Mouse (Mus musculus): ENCODE data around the gene Arhgef2. TPM values are rescaled to one million over a fixed set of nuclear protein-coding genes. Genes with fewer than 3 reads are reported as not detected.
A peak's percentile ranks its signal among the peaks of the same experiment; 100 is the strongest.
"Not testable (repeated sequence)": the region's sequence is repeated elsewhere in the genome, so short reads cannot be mapped to it uniquely, and the experiment has no call there.

The Arhgef2 gene
- polyA plus RNA-seq (2015; fragmentation: Nextera tagmentation; extraction: Ambion mirVana): 84.9 and 97.3 TPM in 2 replicates

- WGBS: 83% methylated on average over 2 of the region's 2 CpGs
- ATAC-seq (ENCODE audit: insufficient number of reproducible peaks, low FRiP score, low TSS enrichment, low read depth); H3K27ac ChIP-seq; H3K36me3 ChIP-seq; H3K9me3 ChIP-seq; H3K4me3 ChIP-seq; H3K27me3 ChIP-seq; H3K4me2 ChIP-seq: not testable (repeated sequence)
- Histone ChIP-seq H3K9ac (peak within 1 kb of the TSS; percentile 11; the same call in 1 of the 2 replicates), H3K4me1 (peaks cover 12% of the 10 kb centered on the region)
Observed at GRCm38 (mm10) chr3:88605666-88606065, at the start of gene Arhgef2. Gene Arhgef2, plus strand, starts transcription at chr3:88605966.

DNA sequence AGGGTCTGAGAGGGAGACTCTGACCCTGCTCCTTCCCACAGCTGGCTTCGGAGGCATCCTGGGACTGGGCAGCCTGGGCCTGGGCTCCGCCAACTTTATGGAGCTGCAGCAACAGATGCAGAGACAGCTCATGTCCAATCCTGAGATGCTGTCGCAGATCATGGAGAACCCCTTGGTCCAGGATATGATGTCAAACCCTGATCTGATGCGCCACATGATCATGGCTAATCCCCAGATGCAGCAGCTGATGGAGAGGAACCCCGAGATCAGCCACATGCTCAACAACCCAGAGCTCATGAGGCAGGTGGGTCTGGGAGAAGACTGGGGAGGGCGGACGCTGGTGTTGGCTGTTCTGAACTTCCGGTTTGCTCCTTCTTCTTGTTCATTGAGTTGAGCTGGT is 49.1 kb upstream of the Arhgef2 start:
- Histone ChIP-seq H3K4me3 (no peak overlapping the region), H3K9me3 (no peaks in the 10 kb centered on the region), H3K36me3 (peaks cover 62% of the 10 kb centered on the region), H3K4me1 (peaks cover 22% of the 10 kb centered on the region), H3K27me3 (no peaks in the 10 kb centered on the region), H3K9ac (no peak overlapping the region), H3K4me2 (no peak overlapping the region), H3K27ac (no peak overlapping the region)
- ATAC-seq (ENCODE audit: insufficient number of reproducible peaks, low FRiP score, low TSS enrichment, low read depth): no peak
- WGBS: 96% methylated on average over 8 of the region's 8 CpGs

GRCm38 (mm10) chr3:88559596-88559995 is 46.2 kb upstream of the Arhgef2 start:
- H3K9ac ChIP-seq: no peak overlapping the region
- H3K36me3 ChIP-seq: peaks cover 92% of the 10 kb centered on the region
- no peak overlapping the region for H3K4me3 ChIP-seq
- 91% methylated on average over 9 of the region's 9 CpGs for WGBS
- H3K4me1 ChIP-seq: peaks cover 12% of the 10 kb centered on the region
- no peaks in the 10 kb centered on the region for H3K9me3 ChIP-seq
- H3K27me3 ChIP-seq: no peaks in the 10 kb centered on the region
- ATAC-seq (ENCODE audit: insufficient number of reproducible peaks, low FRiP score, low TSS enrichment, low read depth): no peak
- H3K27ac ChIP-seq: no peak overlapping the region
- no peak overlapping the region for H3K4me2 ChIP-seq

GRCm38 (mm10) chr3:88561989-88562388 is 43.8 kb upstream of the Arhgef2 start:
- Histone ChIP-seq H3K4me2 (no peak overlapping the region), H3K4me3 (no peak overlapping the region), H3K9me3 (no peaks in the 10 kb centered on the region), H3K27ac (no peak overlapping the region), H3K36me3 (peaks cover 98% of the 10 kb centered on the region), H3K27me3 (no peaks in the 10 kb centered on the region), H3K4me1 (no peaks in the 10 kb centered on the region), H3K9ac (no peak overlapping the region)
- ATAC-seq (ENCODE audit: insufficient number of reproducible peaks, low FRiP score, low TSS enrichment, low read depth): no peak
- WGBS: 70% methylated on average over 4 of the region's 4 CpGs

GRCm38 (mm10) chr3:88563442-88563841 is 42.3 kb upstream of the Arhgef2 start:
- ATAC-seq (ENCODE audit: insufficient number of reproducible peaks, low FRiP score, low TSS enrichment, low read depth): no peak
- H3K36me3 ChIP-seq: peaks cover 98% of the 10 kb centered on the region
- H3K4me1 ChIP-seq: no peaks in the 10 kb centered on the region
- no peaks in the 10 kb centered on the region for H3K9me3 ChIP-seq
- 82% methylated on average over 4 of the region's 4 CpGs for WGBS
- no peak overlapping the region for H3K27ac ChIP-seq
- H3K9ac ChIP-seq: no peak overlapping the region
- H3K4me2 ChIP-seq: no peak overlapping the region
- no peaks in the 10 kb centered on the region for H3K27me3 ChIP-seq
- no peak overlapping the region for H3K4me3 ChIP-seq

DNA sequence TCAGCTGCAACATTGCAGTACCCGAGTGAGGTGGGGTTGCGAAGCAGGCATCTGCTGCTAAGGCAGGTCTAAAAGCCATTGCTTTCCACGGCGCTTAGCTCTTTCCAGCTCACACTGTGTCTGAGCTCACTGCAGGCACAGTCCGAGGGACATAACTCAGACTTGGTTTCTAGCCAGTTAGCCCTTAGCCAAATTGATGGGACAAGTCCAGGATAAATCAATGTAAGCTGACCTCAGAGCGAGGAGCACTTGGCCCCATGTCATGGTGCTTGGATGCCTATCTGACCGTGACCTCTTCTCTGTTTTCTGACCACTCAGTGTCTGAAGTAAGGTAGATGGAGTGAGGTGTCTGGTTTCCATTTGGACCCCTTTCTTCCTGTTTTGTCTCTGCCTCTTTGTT is 41.8 kb upstream of the Arhgef2 start:
- ATAC-seq (ENCODE audit: insufficient number of reproducible peaks, low FRiP score, low TSS enrichment, low read depth): no peak
- Histone ChIP-seq H3K4me2 (no peak overlapping the region), H3K27me3 (no peaks in the 10 kb centered on the region), H3K36me3 (peaks cover 98% of the 10 kb centered on the region), H3K9ac (no peak overlapping the region), H3K4me3 (no peak overlapping the region), H3K4me1 (no peaks in the 10 kb centered on the region), H3K27ac (no peak overlapping the region), H3K9me3 (no peaks in the 10 kb centered on the region)
- WGBS: 86% methylated on average over 7 of the region's 7 CpGs

- ATAC-seq (ENCODE audit: insufficient number of reproducible peaks, low FRiP score, low TSS enrichment, low read depth): no peak
- H3K27me3 ChIP-seq: no peaks in the 10 kb centered on the region
- H3K9ac ChIP-seq: no peak overlapping the region
- no peak overlapping the region for H3K4me2 ChIP-seq
- H3K4me3 ChIP-seq: no peak overlapping the region
- H3K4me1 ChIP-seq: no peaks in the 10 kb centered on the region
- H3K9me3 ChIP-seq: no peaks in the 10 kb centered on the region
- no peak overlapping the region for H3K27ac ChIP-seq
- peaks cover 92% of the 10 kb centered on the region for H3K36me3 ChIP-seq
- 81% methylated on average over 3 of the region's 3 CpGs for WGBS
Observed at GRCm38 (mm10) chr3:88566116-88566515, 39.6 kb upstream of the Arhgef2 start.

- no peak overlapping the region for H3K9ac ChIP-seq
- H3K36me3 ChIP-seq: peaks cover 87% of the 10 kb centered on the region
- H3K4me1 ChIP-seq: no peaks in the 10 kb centered on the region
- no peak overlapping the region for H3K27ac ChIP-seq
- no peaks in the 10 kb centered on the region for H3K9me3 ChIP-seq
- ATAC-seq (ENCODE audit: insufficient number of reproducible peaks, low FRiP score, low TSS enrichment, low read depth): no peak
- no peak overlapping the region for H3K4me2 ChIP-seq
- WGBS: 85% methylated on average over 4 of the region's 4 CpGs
- H3K27me3 ChIP-seq: no peaks in the 10 kb centered on the region
- no peak overlapping the region for H3K4me3 ChIP-seq
Observed at GRCm38 (mm10) chr3:88566536-88567061, 39.2 kb upstream of the Arhgef2 start.

GRCm38 (mm10) chr3:88567892-88568291 is 37.9 kb upstream of the Arhgef2 start:
- Histone ChIP-seq H3K27ac (no peak overlapping the region), H3K9ac (no peak overlapping the region), H3K9me3 (no peaks in the 10 kb centered on the region), H3K36me3 (peaks cover 74% of the 10 kb centered on the region), H3K4me3 (no peak overlapping the region), H3K4me1 (no peaks in the 10 kb centered on the region), H3K4me2 (no peak overlapping the region), H3K27me3 (no peaks in the 10 kb centered on the region)
- no peak for ATAC-seq (ENCODE audit: insufficient number of reproducible peaks, low FRiP score, low TSS enrichment, low read depth)
- 86% methylated on average over 6 of the region's 6 CpGs for WGBS

DNA sequence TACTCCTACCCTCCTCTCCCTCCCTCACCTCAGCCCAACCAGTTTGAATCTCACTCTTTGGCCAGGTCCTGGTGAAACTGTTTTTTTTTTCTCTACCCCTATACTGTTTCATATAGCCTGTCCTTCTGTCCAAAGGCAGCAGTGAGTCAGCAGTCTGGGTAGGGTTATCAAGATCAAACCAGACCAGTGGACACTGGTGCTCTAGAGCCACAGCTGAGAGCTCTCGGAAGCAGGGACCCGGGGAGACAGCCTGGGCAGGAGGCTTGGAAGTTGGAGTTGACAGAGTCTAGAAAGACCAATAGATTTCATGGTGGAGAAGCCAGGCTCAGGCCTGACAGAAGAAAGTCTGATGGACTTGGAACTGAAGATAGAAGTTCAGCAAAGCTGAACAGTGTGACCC is 37.2 kb upstream of the Arhgef2 start:
- Histone ChIP-seq H3K9me3 (no peaks in the 10 kb centered on the region), H3K4me1 (no peaks in the 10 kb centered on the region), H3K27ac (no peak overlapping the region), H3K4me3 (no peak overlapping the region), H3K9ac (no peak overlapping the region), H3K4me2 (no peak overlapping the region), H3K27me3 (no peaks in the 10 kb centered on the region), H3K36me3 (peaks cover 67% of the 10 kb centered on the region)
- ATAC-seq (ENCODE audit: insufficient number of reproducible peaks, low FRiP score, low TSS enrichment, low read depth): no peak
- WGBS: 94% methylated on average over 2 of the region's 2 CpGs

DNA sequence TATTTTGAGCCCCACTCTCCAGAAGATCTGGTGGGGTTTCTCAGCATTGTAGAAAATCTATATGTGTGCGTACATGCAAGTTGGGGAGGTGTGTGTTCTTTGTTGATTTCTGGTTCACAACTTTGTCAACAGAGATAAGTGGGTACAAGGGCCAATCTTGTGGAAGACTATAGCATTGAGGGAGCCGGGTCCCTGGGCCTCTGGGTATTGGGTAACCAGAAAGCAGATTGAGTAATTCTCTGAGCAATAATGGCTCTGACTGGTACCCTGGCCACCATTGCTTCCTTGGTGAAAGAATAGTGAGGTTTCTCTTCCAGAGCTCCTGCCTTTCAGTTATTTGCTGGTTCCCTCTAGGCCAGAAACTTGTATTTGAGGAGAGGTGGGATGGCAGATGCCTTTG is 36.7 kb upstream of the Arhgef2 start:
- 97% methylated on average over 2 of the region's 2 CpGs for WGBS
- Histone ChIP-seq H3K4me2 (no peak overlapping the region), H3K9ac (no peak overlapping the region), H3K4me1 (no peaks in the 10 kb centered on the region), H3K36me3 (peaks cover 62% of the 10 kb centered on the region), H3K27ac (no peak overlapping the region), H3K9me3 (no peaks in the 10 kb centered on the region), H3K4me3 (no peak overlapping the region), H3K27me3 (no peaks in the 10 kb centered on the region)
- ATAC-seq (ENCODE audit: insufficient number of reproducible peaks, low FRiP score, low TSS enrichment, low read depth): no peak

- ATAC-seq (ENCODE audit: insufficient number of reproducible peaks, low FRiP score, low TSS enrichment, low read depth): no peak
- Histone ChIP-seq H3K36me3 (peaks cover 56% of the 10 kb centered on the region), H3K27me3 (no peaks in the 10 kb centered on the region), H3K9ac (no peak overlapping the region), H3K4me1 (no peaks in the 10 kb centered on the region), H3K4me3 (no peak overlapping the region), H3K27ac (no peak overlapping the region), H3K4me2 (no peak overlapping the region), H3K9me3 (no peaks in the 10 kb centered on the region)
- 90% methylated on average over 5 of the region's 5 CpGs for WGBS
Observed at GRCm38 (mm10) chr3:88569694-88570093, 36.1 kb upstream of the Arhgef2 start.

GRCm38 (mm10) chr3:88570341-88570740 is 35.4 kb upstream of the Arhgef2 start:
- 91% methylated on average over 10 of the region's 10 CpGs for WGBS

More at GRCm38 (mm10) chr3:88570341-88570740, 35.4 kb upstream of the Arhgef2 start:
- Histone ChIP-seq H3K4me3 (no peak overlapping the region), H3K36me3 (peaks cover 49% of the 10 kb centered on the region), H3K9ac (no peak overlapping the region), H3K27me3 (no peaks in the 10 kb centered on the region), H3K9me3 (no peaks in the 10 kb centered on the region), H3K4me2 (no peak overlapping the region), H3K27ac (no peak overlapping the region), H3K4me1 (no peaks in the 10 kb centered on the region)
- ATAC-seq (ENCODE audit: insufficient number of reproducible peaks, low FRiP score, low TSS enrichment, low read depth): no peak
